Mouse (Mus musculus) G1E (cell line): Measurements from ENCODE around the gene Cntnap1.

Source experiments
- CTCF ChIP-seq: IDR thresholded peaks from 2 replicates; pipeline ENCODE4 v1.5.1; 2012; ENCODE audit warnings: low read depth, low read length, inconsistent platforms, mixed read lengths
- GATA1 ChIP-seq: IDR thresholded peaks from 2 replicates; pipeline ENCODE4 v1.6.1; 2012; ENCODE audit warnings: borderline replicate concordance, low read length, inconsistent platforms, mixed read lengths

DNA sequence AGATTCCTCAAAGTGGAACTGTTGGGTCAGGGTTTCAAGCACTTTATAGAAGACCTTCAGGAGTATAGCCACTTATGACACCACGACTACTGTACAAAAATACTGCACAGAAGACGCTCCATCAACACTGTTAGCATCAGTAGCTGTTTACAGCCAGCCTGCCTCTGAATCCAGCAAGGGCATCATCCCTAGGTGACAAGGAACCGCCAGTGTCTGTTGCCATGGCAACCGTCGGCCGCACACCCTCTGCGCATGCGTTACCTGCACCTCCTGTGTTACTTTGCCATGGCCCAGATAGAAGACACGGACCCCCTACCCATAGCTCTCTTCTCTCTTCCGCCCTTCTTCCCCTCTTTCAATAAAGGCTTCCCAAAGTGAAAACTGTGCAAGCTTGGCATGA is 23.9 kb upstream of the Cntnap1 start:
- no peak for TF ChIP-seq CTCF
- TF ChIP-seq GATA1 = no peak
